Mouse (Mus musculus): ENCODE results near the gene Gm266. TPM values are rescaled to one million over a fixed set of nuclear protein-coding genes. Genes with fewer than 3 reads are reported as not detected.

The Gm266 gene
- total and polyA plus RNA-seq, 2 experiments from 2014 or later = 1.3 to 4.0 TPM

- H3K27me3 ChIP-seq (ENCODE audit: control insufficient read depth, insufficient read depth, low read length) = peaks cover 21% of the 10 kb centered on the region
- H3K4me3 ChIP-seq (ENCODE audit: low read depth, low read length) = no peak overlapping the region
- no peak overlapping the region for H3K9ac ChIP-seq (replicated peaks; ENCODE audit: low read depth, low read length)
- no peaks in the 10 kb centered on the region for H3K9me3 ChIP-seq (replicated peaks; ENCODE audit: control insufficient read depth, low read length)
- 61% methylated on average over 10 of the region's 10 CpGs for WGBS
- DNase-seq (ENCODE audit: low spot score) = no peak
- no peak overlapping the region for H3K4me2 ChIP-seq (ENCODE audit: low read depth, low read length)
- H3K36me3 ChIP-seq (replicated peaks; ENCODE audit: control insufficient read depth, insufficient read depth, low read length) = no peaks in the 10 kb centered on the region
- H3K4me1 ChIP-seq (ENCODE audit: control insufficient read depth, insufficient read depth) = peaks cover 19% of the 10 kb centered on the region
- no peak for ATAC-seq (ENCODE audit: insufficient read depth, low read depth)
- no peak overlapping the region for H3K27ac ChIP-seq (ENCODE audit: low read depth)
- TF ChIP-seq EP300 (IDR thresholded peaks at IDR 0.05; ENCODE audit: low read depth) (no peak), CTCF (IDR thresholded peaks at IDR 0.05; ENCODE audit: low read depth) (no peak)
Observed at GRCm38 (mm10) chr12:111454543-111455280, 30.9 kb downstream of the Gm266 start.

- no peaks in the 10 kb centered on the region for H3K36me3 ChIP-seq (replicated peaks; ENCODE audit: control insufficient read depth, insufficient read depth, low read length)
- H3K9ac ChIP-seq (replicated peaks; ENCODE audit: low read depth, low read length) = no peak overlapping the region
- no peak overlapping the region for H3K27ac ChIP-seq (ENCODE audit: low read depth)
- H3K27me3 ChIP-seq (ENCODE audit: control insufficient read depth, insufficient read depth, low read length) = peaks cover 23% of the 10 kb centered on the region
- no peak for TF ChIP-seq EP300 (IDR thresholded peaks at IDR 0.05; ENCODE audit: low read depth)
- no peak for TF ChIP-seq CTCF (IDR thresholded peaks at IDR 0.05; ENCODE audit: low read depth)
- WGBS = 30% methylated on average over 4 of the region's 4 CpGs
- no peak for ATAC-seq (ENCODE audit: insufficient read depth, low read depth)
- H3K4me1 ChIP-seq (ENCODE audit: control insufficient read depth, insufficient read depth) = peaks cover 21% of the 10 kb centered on the region
- no peak overlapping the region for H3K4me3 ChIP-seq (ENCODE audit: low read depth, low read length)
- no peak overlapping the region for H3K4me2 ChIP-seq (ENCODE audit: low read depth, low read length)
- no peaks in the 10 kb centered on the region for H3K9me3 ChIP-seq (replicated peaks; ENCODE audit: control insufficient read depth, low read length)
- no peak for DNase-seq (ENCODE audit: low spot score)
Observed at GRCm38 (mm10) chr12:111454021-111454420, 31.6 kb downstream of the Gm266 start.

- peaks cover 21% of the 10 kb centered on the region for H3K4me1 ChIP-seq (ENCODE audit: control insufficient read depth, insufficient read depth)
- no peak for DNase-seq (ENCODE audit: low spot score)
- TF ChIP-seq CTCF (IDR thresholded peaks at IDR 0.05; ENCODE audit: low read depth) (no peak), EP300 (IDR thresholded peaks at IDR 0.05; ENCODE audit: low read depth) (no peak)
Observed at GRCm38 (mm10) chr12:111451561-111451960, 34.1 kb downstream of the Gm266 start.

GRCm38 (mm10) chr12:111450359-111450758, 35.3 kb downstream of the Gm266 start:
- H3K4me1 ChIP-seq (ENCODE audit: control insufficient read depth, insufficient read depth) = peaks cover 15% of the 10 kb centered on the region
- WGBS = 31% methylated on average over 6 of the region's 6 CpGs

More at GRCm38 (mm10) chr12:111451561-111451960, 34.1 kb downstream of the Gm266 start:
- H3K27ac ChIP-seq (ENCODE audit: low read depth) = no peak overlapping the region
- H3K9ac ChIP-seq (replicated peaks; ENCODE audit: low read depth, low read length) = no peak overlapping the region
- peaks cover 48% of the 10 kb centered on the region for H3K27me3 ChIP-seq (ENCODE audit: control insufficient read depth, insufficient read depth, low read length)
- no peaks in the 10 kb centered on the region for H3K36me3 ChIP-seq (replicated peaks; ENCODE audit: control insufficient read depth, insufficient read depth, low read length)
- no peak for ATAC-seq (ENCODE audit: insufficient read depth, low read depth)
- H3K4me2 ChIP-seq (ENCODE audit: low read depth, low read length) = no peak overlapping the region
- no peak overlapping the region for H3K4me3 ChIP-seq (ENCODE audit: low read depth, low read length)
- H3K9me3 ChIP-seq (replicated peaks; ENCODE audit: control insufficient read depth, low read length) = no peaks in the 10 kb centered on the region
- WGBS = 78% methylated on average over 7 of the region's 7 CpGs

GRCm38 (mm10) chr12:111448931-111449705, 36.5 kb downstream of the Gm266 start:
- DNase-seq (ENCODE audit: low spot score) (no peak), ATAC-seq (ENCODE audit: insufficient read depth, low read depth) (no peak)
- H3K36me3 ChIP-seq (replicated peaks; ENCODE audit: control insufficient read depth, insufficient read depth, low read length) = no peaks in the 10 kb centered on the region
- 45% methylated on average over 12 of the region's 14 CpGs for WGBS
- no peak overlapping the region for H3K4me3 ChIP-seq (ENCODE audit: low read depth, low read length)
- H3K27me3 ChIP-seq (ENCODE audit: control insufficient read depth, insufficient read depth, low read length) = peaks cover 68% of the 10 kb centered on the region
- no peak for TF ChIP-seq CTCF (IDR thresholded peaks at IDR 0.05; ENCODE audit: low read depth)
- no peak for TF ChIP-seq EP300 (IDR thresholded peaks at IDR 0.05; ENCODE audit: low read depth)
- no peak overlapping the region for H3K27ac ChIP-seq (ENCODE audit: low read depth)
- H3K4me2 ChIP-seq (ENCODE audit: low read depth, low read length) = no peak overlapping the region
- H3K9ac ChIP-seq (replicated peaks; ENCODE audit: low read depth, low read length) = no peak overlapping the region
- H3K9me3 ChIP-seq (replicated peaks; ENCODE audit: control insufficient read depth, low read length) = no peaks in the 10 kb centered on the region
- peaks cover 12% of the 10 kb centered on the region for H3K4me1 ChIP-seq (ENCODE audit: control insufficient read depth, insufficient read depth)

More at GRCm38 (mm10) chr12:111450359-111450758, 35.3 kb downstream of the Gm266 start:
- no peak for DNase-seq (ENCODE audit: low spot score)
- H3K36me3 ChIP-seq (replicated peaks; ENCODE audit: control insufficient read depth, insufficient read depth, low read length) = no peaks in the 10 kb centered on the region
- no peak overlapping the region for H3K27ac ChIP-seq (ENCODE audit: low read depth)
- TF ChIP-seq CTCF (IDR thresholded peaks at IDR 0.05; ENCODE audit: low read depth) = no peak
- no peak for TF ChIP-seq EP300 (IDR thresholded peaks at IDR 0.05; ENCODE audit: low read depth)
- peaks cover 56% of the 10 kb centered on the region for H3K27me3 ChIP-seq (ENCODE audit: control insufficient read depth, insufficient read depth, low read length)
- H3K4me3 ChIP-seq (ENCODE audit: low read depth, low read length) = no peak overlapping the region
- H3K9me3 ChIP-seq (replicated peaks; ENCODE audit: control insufficient read depth, low read length) = no peaks in the 10 kb centered on the region
- peak; percentile 35 for ATAC-seq (ENCODE audit: insufficient read depth, low read depth)
- H3K4me2 ChIP-seq (ENCODE audit: low read depth, low read length) = no peak overlapping the region
- no peak overlapping the region for H3K9ac ChIP-seq (replicated peaks; ENCODE audit: low read depth, low read length)

All from heart, postnatal 0 days (tissue).